31 mouse cellular contexts compared by ENCODE assay signal in genomic region chr5:72332901-72333300, GRCm38 (mm10).
DNase-seq lines count a peak whose midpoint lies in the region; ATAC-seq and TF ChIP-seq lines count a peak whose summit lies in the region.
"Had no signal": no experiment of that assay in that cellular context is flagged by ENCODE, and none has a peak within 500 bp of the region (broad histone marks: within the 10 kb centered on the region; RNA-seq: fewer than 3 reads in every experiment).

No protein-coding gene starts in this region.

- no peaks in the 10 kb centered on the region for H3K27me3 ChIP-seq in forebrain, postnatal 0 days (ENCODE audit: insufficient read depth, low read length)
- H3K27me3 ChIP-seq in forebrain, embryonic 11.5 days (ENCODE audit: control insufficient read depth, insufficient read depth, low read length): no peaks in the 10 kb centered on the region
- H3K27me3 ChIP-seq in hindbrain, embryonic 13.5 days: no peaks in the 10 kb centered on the region
- H3K27me3 ChIP-seq: heart, embryonic 12.5 days; liver, embryonic 12.5 days; neural tube, embryonic 12.5 days had no signal

- ATAC-seq in forebrain, postnatal 0 days: peak; percentile 78
- no peak for ATAC-seq in forebrain, embryonic 11.5 days (replicated peaks; ENCODE audit: low FRiP score)
- ATAC-seq in hindbrain, embryonic 13.5 days (ENCODE audit: low FRiP score): no peak
- ATAC-seq: activated CD4-positive, CD25-positive, alpha-beta regulatory T cell, adult 4 months; CD4-positive, CD25-positive, alpha-beta regulatory T cell, adult 4 months; intestine, postnatal 0 days; liver, embryonic 12.5 days; liver, postnatal 0 days had no signal

- H3K27ac ChIP-seq in forebrain, postnatal 0 days (ENCODE audit: low read depth, low read length): no peak overlapping the region
- no peak overlapping the region for H3K27ac ChIP-seq in forebrain, embryonic 11.5 days (ENCODE audit: low read depth, low read length)
- H3K27ac ChIP-seq in layer of hippocampus, adult 2 months: no peak overlapping the region
- no peak overlapping the region for H3K27ac ChIP-seq in hindbrain, embryonic 13.5 days
- H3K27ac ChIP-seq: hindbrain, embryonic 14.5 days; liver, embryonic 12.5 days; neural tube, embryonic 12.5 days had no signal

- H3K4me1 ChIP-seq in forebrain, postnatal 0 days (ENCODE audit: insufficient read depth): no peaks in the 10 kb centered on the region
- H3K4me1 ChIP-seq in forebrain, embryonic 11.5 days (replicated peaks; ENCODE audit: control insufficient read depth, insufficient read depth, low read length): no peaks in the 10 kb centered on the region
- peaks cover 10% of the 10 kb centered on the region for H3K4me1 ChIP-seq in hindbrain, embryonic 13.5 days (replicated peaks)
- H3K4me1 ChIP-seq: liver, embryonic 12.5 days; neural tube, embryonic 12.5 days had no signal

- WGBS in forebrain, postnatal 0 days: 63% methylated on average over 10 of the region's 10 CpGs
- 91% methylated on average over 10 of the region's 10 CpGs for WGBS in forebrain, embryonic 11.5 days
- 95% methylated on average over 10 of the region's 10 CpGs for WGBS in hindbrain, embryonic 13.5 days

- H3K4me3 ChIP-seq in forebrain, postnatal 0 days (ENCODE audit: low read depth, low read length): no peak overlapping the region
- H3K4me3 ChIP-seq in forebrain, embryonic 11.5 days (ENCODE audit: low read depth, low read length): no peak overlapping the region
- no peak overlapping the region for H3K4me3 ChIP-seq in layer of hippocampus, adult 2 months
- H3K4me3 ChIP-seq in hindbrain, embryonic 13.5 days: no peak overlapping the region
- H3K4me3 ChIP-seq: erythroblast, embryonic 14.5 days; heart, embryonic 12.5 days; liver, embryonic 12.5 days; myocyte; neural tube, embryonic 12.5 days had no signal

- H3K9ac ChIP-seq in forebrain, postnatal 0 days: no peak overlapping the region
- no peak overlapping the region for H3K9ac ChIP-seq in forebrain, embryonic 11.5 days (ENCODE audit: low read length)
- H3K9ac ChIP-seq in hindbrain, embryonic 13.5 days: no peak overlapping the region
- H3K9ac ChIP-seq: heart, embryonic 12.5 days; hindbrain, embryonic 14.5 days; liver, embryonic 12.5 days; liver, postnatal 0 days; neural tube, embryonic 12.5 days had no signal

- H3K9me3 ChIP-seq in forebrain, postnatal 0 days (ENCODE audit: low read length): no peaks in the 10 kb centered on the region
- no peaks in the 10 kb centered on the region for H3K9me3 ChIP-seq in forebrain, embryonic 11.5 days (ENCODE audit: control insufficient read depth, low read length)
- H3K9me3 ChIP-seq in hindbrain, embryonic 13.5 days: no peaks in the 10 kb centered on the region
- H3K9me3 ChIP-seq: heart, embryonic 12.5 days; liver, embryonic 12.5 days; neural tube, embryonic 12.5 days had no signal

- no peaks in the 10 kb centered on the region for H3K36me3 ChIP-seq in forebrain, postnatal 0 days (ENCODE audit: insufficient read depth)
- H3K36me3 ChIP-seq in forebrain, embryonic 11.5 days (ENCODE audit: control insufficient read depth, insufficient read depth, low read length): no peaks in the 10 kb centered on the region
- no peaks in the 10 kb centered on the region for H3K36me3 ChIP-seq in hindbrain, embryonic 13.5 days
- H3K36me3 ChIP-seq: heart, embryonic 12.5 days; liver, embryonic 12.5 days; neural tube, embryonic 12.5 days had no signal

- no peak for TF ChIP-seq CTCF in forebrain, postnatal 0 days (IDR thresholded peaks at IDR 0.05; ENCODE audit: low read depth)
- no peak for TF ChIP-seq CTCF in layer of hippocampus, adult 2 months (conservative IDR thresholded peaks at IDR 0.05)

- H3K4me2 ChIP-seq in forebrain, postnatal 0 days (ENCODE audit: low read depth): no peak overlapping the region
- H3K4me2 ChIP-seq in forebrain, embryonic 11.5 days (ENCODE audit: low read depth, low read length, severe bottlenecking): no peak overlapping the region
- no peak overlapping the region for H3K4me2 ChIP-seq in hindbrain, embryonic 13.5 days
- H3K4me2 ChIP-seq: heart, embryonic 12.5 days; hindbrain, embryonic 14.5 days; liver, embryonic 12.5 days; midbrain, embryonic 11.5 days; neural tube, embryonic 12.5 days had no signal

- peak; percentile 67 for DNase-seq in forebrain, postnatal 0 days
- DNase-seq in forebrain, embryonic 11.5 days (ENCODE audit: low spot score): no peak
- peak; percentile 7 to 9 for DNase-seq in layer of hippocampus, adult 8-10 months (ENCODE audit: low spot score in 2 of 2)
- DNase-seq in layer of hippocampus, adult 2 months (ENCODE audit: low spot score in 2 of 2): no peak
- peak; percentile 9 for DNase-seq in NIH3T3 (ENCODE audit: low read depth)
- peak; percentile 37 for DNase-seq in brain, embryonic 18.5 days (ENCODE audit: low read depth, low spot score)
- DNase-seq: adrenal gland, adult 2 months; adrenal gland, postnatal 36 days; cerebellum, adult 18-20 months; cerebellum, postnatal 10 days; gastrocnemius, postnatal 25 days; heart, adult 18-20 months; heart, postnatal 4 days; kidney, adult 9 months; kidney, postnatal 14 days; liver, postnatal 0 days; lung, postnatal 36 days; spleen, adult 18-20 months; thymus, adult 18-20 months; thymus, postnatal 25 days had no signal

Comparison
In these comparisons a context has a peak if more than half of its experiments do, and no peak if none do; other contexts are left out.
1. DNase-seq: peak in forebrain, postnatal 0 days (single experiment), layer of hippocampus, adult 8-10 months (2 of 2), NIH3T3 (single experiment) and brain, embryonic 18.5 days (single experiment); none in forebrain, embryonic 11.5 days (single experiment) and layer of hippocampus, adult 2 months (0 of 2).